Mouse (Mus musculus): Measurements from ENCODE around the gene Pamr1. TPM values are rescaled to one million over a fixed set of nuclear protein-coding genes. Genes with fewer than 3 reads are reported as not detected.

Gene Pamr1
- polyA plus RNA-seq, 1 experiment, result not detected

DNA sequence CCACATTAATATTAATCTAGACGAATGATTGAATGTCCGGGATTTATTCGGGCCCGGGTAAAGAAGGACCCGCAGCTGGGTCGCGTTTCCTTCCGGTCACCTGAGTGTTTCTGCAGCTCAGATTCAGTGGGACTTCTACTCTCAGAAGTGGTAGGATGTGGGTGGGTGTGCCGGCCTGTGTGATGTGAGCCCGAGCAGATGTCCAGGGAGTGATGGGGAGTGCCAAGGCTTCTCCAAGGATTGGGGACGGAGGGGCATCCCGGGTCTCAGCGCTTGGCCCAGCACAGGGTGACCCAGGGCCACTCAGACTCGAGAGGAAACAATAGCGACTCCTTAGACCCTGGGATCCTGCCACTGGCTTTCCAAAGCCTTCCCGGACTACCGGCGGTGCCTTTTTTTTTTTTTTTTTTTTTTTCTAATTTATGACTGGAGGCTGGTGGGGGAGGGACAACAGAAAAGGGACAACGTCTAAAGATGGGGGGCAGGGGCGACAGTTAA lies 108.4 kb downstream of the Pamr1 start, which contains the start of gene Slc1a2:
Gene Slc1a2, plus strand, starts transcription at position 497 of the 498 bp plus-strand sequence.
- Histone ChIP-seq H3K79me3 (ENCODE audit: low read depth) (no peaks in the 10 kb centered on the region), H3ac (ENCODE audit: control insufficient read depth, insufficient read length, low read depth) (no peak within 1 kb of the TSS), H3K27me3 (ENCODE audit: control insufficient read depth, insufficient read depth, insufficient read length) (peaks cover 43% of the 10 kb centered on the region), H3K4me3 (ENCODE audit: insufficient read depth, poor library complexity, severe bottlenecking) (no peak within 1 kb of the TSS), H3K36me3 (ENCODE audit: control insufficient read depth, insufficient read depth) (no peaks in the 10 kb centered on the region), H3K79me2 (ENCODE audit: control insufficient read depth, insufficient read depth) (no peaks in the 10 kb centered on the region)
- TF ChIP-seq USF1 (IDR thresholded peaks at IDR 0.05; ENCODE audit: low read depth), result no peak
- no peak for TF ChIP-seq CTCF (IDR thresholded peaks at IDR 0.05; ENCODE audit: control insufficient read depth, insufficient read depth, insufficient read length)
- TF ChIP-seq FOSL1 (IDR thresholded peaks at IDR 0.05; ENCODE audit: insufficient read depth, low read length, poor library complexity, severe bottlenecking), result no peak
- no peak for TF ChIP-seq MYOD1 (IDR thresholded peaks at IDR 0.05; ENCODE audit: control insufficient read depth, insufficient read length, low read depth)
- no peak for TF ChIP-seq MYOG (IDR thresholded peaks at IDR 0.05; ENCODE audit: control insufficient read depth, extremely low read depth, insufficient read length)
- no peak for TF ChIP-seq MAX (IDR thresholded peaks at IDR 0.05)
- no peak for TF ChIP-seq CEBPB (IDR thresholded peaks at IDR 0.05; ENCODE audit: low read depth)

- Histone ChIP-seq H3K27me3 (ENCODE audit: control insufficient read depth, insufficient read depth, insufficient read length) (peaks cover 45% of the 10 kb centered on the region), H3K36me3 (ENCODE audit: control insufficient read depth, insufficient read depth) (no peaks in the 10 kb centered on the region), H3K4me3 (ENCODE audit: insufficient read depth, poor library complexity, severe bottlenecking) (no peak overlapping the region), H3K79me3 (ENCODE audit: low read depth) (no peaks in the 10 kb centered on the region), H3ac (ENCODE audit: control insufficient read depth, insufficient read length, low read depth) (no peak overlapping the region), H3K79me2 (ENCODE audit: control insufficient read depth, insufficient read depth) (no peaks in the 10 kb centered on the region)
- TF ChIP-seq USF1 (IDR thresholded peaks at IDR 0.05; ENCODE audit: low read depth), result no peak
- no peak for TF ChIP-seq CTCF (IDR thresholded peaks at IDR 0.05; ENCODE audit: control insufficient read depth, insufficient read depth, insufficient read length)
- no peak for TF ChIP-seq MYOD1 (IDR thresholded peaks at IDR 0.05; ENCODE audit: control insufficient read depth, insufficient read length, low read depth)
- TF ChIP-seq CEBPB (IDR thresholded peaks at IDR 0.05; ENCODE audit: low read depth), result no peak
- TF ChIP-seq MYOG (IDR thresholded peaks at IDR 0.05; ENCODE audit: control insufficient read depth, extremely low read depth, insufficient read length), result no peak
- no peak for TF ChIP-seq MAX (IDR thresholded peaks at IDR 0.05)
- no peak for TF ChIP-seq FOSL1 (IDR thresholded peaks at IDR 0.05; ENCODE audit: insufficient read depth, low read length, poor library complexity, severe bottlenecking)
Observed at GRCm38 (mm10) chr2:102658661-102659520, 109.1 kb downstream of the Pamr1 start.

GRCm38 (mm10) chr2:102659521-102659830 lies 109.7 kb downstream of the Pamr1 start:
- H3K79me2 ChIP-seq (ENCODE audit: control insufficient read depth, insufficient read depth), result no peaks in the 10 kb centered on the region
- H3K36me3 ChIP-seq (ENCODE audit: control insufficient read depth, insufficient read depth), result no peaks in the 10 kb centered on the region
- peaks cover 49% of the 10 kb centered on the region for H3K27me3 ChIP-seq (ENCODE audit: control insufficient read depth, insufficient read depth, insufficient read length)
- H3K4me3 ChIP-seq (ENCODE audit: insufficient read depth, poor library complexity, severe bottlenecking), result no peak overlapping the region
- H3K79me3 ChIP-seq (ENCODE audit: low read depth), result no peaks in the 10 kb centered on the region
- H3ac ChIP-seq (ENCODE audit: control insufficient read depth, insufficient read length, low read depth), result no peak overlapping the region
- TF ChIP-seq FOSL1 (IDR thresholded peaks at IDR 0.05; ENCODE audit: insufficient read depth, low read length, poor library complexity, severe bottlenecking), result no peak
- TF ChIP-seq USF1 (IDR thresholded peaks at IDR 0.05; ENCODE audit: low read depth), result no peak
- TF ChIP-seq MYOD1 (IDR thresholded peaks at IDR 0.05; ENCODE audit: control insufficient read depth, insufficient read length, low read depth), result no peak
- no peak for TF ChIP-seq CEBPB (IDR thresholded peaks at IDR 0.05; ENCODE audit: low read depth)
- TF ChIP-seq CTCF (IDR thresholded peaks at IDR 0.05; ENCODE audit: control insufficient read depth, insufficient read depth, insufficient read length), result no peak
- TF ChIP-seq MYOG (IDR thresholded peaks at IDR 0.05; ENCODE audit: control insufficient read depth, extremely low read depth, insufficient read length), result no peak
- no peak for TF ChIP-seq MAX (IDR thresholded peaks at IDR 0.05)

GRCm38 (mm10) chr2:102661052-102661451 lies 111.2 kb downstream of the Pamr1 start:
- H3K36me3 ChIP-seq (ENCODE audit: control insufficient read depth, insufficient read depth), result no peaks in the 10 kb centered on the region
- H3K79me2 ChIP-seq (ENCODE audit: control insufficient read depth, insufficient read depth), result no peaks in the 10 kb centered on the region
- TF ChIP-seq CTCF (IDR thresholded peaks at IDR 0.05; ENCODE audit: control insufficient read depth, insufficient read depth, insufficient read length) (no peak), FOSL1 (IDR thresholded peaks at IDR 0.05; ENCODE audit: insufficient read depth, low read length, poor library complexity, severe bottlenecking) (no peak), MYOG (IDR thresholded peaks at IDR 0.05; ENCODE audit: control insufficient read depth, extremely low read depth, insufficient read length) (no peak)
- H3ac ChIP-seq (ENCODE audit: control insufficient read depth, insufficient read length, low read depth), result no peak overlapping the region
- H3K4me3 ChIP-seq (ENCODE audit: insufficient read depth, poor library complexity, severe bottlenecking), result no peak overlapping the region
- peaks cover 57% of the 10 kb centered on the region for H3K27me3 ChIP-seq (ENCODE audit: control insufficient read depth, insufficient read depth, insufficient read length)
- H3K79me3 ChIP-seq (ENCODE audit: low read depth), result no peaks in the 10 kb centered on the region

- no peaks in the 10 kb centered on the region for H3K36me3 ChIP-seq (ENCODE audit: control insufficient read depth, insufficient read depth)
- TF ChIP-seq MYOG (IDR thresholded peaks at IDR 0.05; ENCODE audit: control insufficient read depth, extremely low read depth, insufficient read length) (no peak), FOSL1 (IDR thresholded peaks at IDR 0.05; ENCODE audit: insufficient read depth, low read length, poor library complexity, severe bottlenecking) (no peak), MAX (IDR thresholded peaks at IDR 0.05) (no peak), CTCF (IDR thresholded peaks at IDR 0.05; ENCODE audit: control insufficient read depth, insufficient read depth, insufficient read length) (no peak), MYOD1 (IDR thresholded peaks at IDR 0.05; ENCODE audit: control insufficient read depth, insufficient read length, low read depth) (no peak), USF1 (IDR thresholded peaks at IDR 0.05; ENCODE audit: low read depth) (no peak), CEBPB (IDR thresholded peaks at IDR 0.05; ENCODE audit: low read depth) (no peak)
- no peak overlapping the region for H3K4me3 ChIP-seq (ENCODE audit: insufficient read depth, poor library complexity, severe bottlenecking)
- peaks cover 52% of the 10 kb centered on the region for H3K27me3 ChIP-seq (ENCODE audit: control insufficient read depth, insufficient read depth, insufficient read length)
- no peaks in the 10 kb centered on the region for H3K79me3 ChIP-seq (ENCODE audit: low read depth)
- H3ac ChIP-seq (ENCODE audit: control insufficient read depth, insufficient read length, low read depth), result no peak overlapping the region
- no peaks in the 10 kb centered on the region for H3K79me2 ChIP-seq (ENCODE audit: control insufficient read depth, insufficient read depth)
Observed at GRCm38 (mm10) chr2:102662911-102663310, 113.1 kb downstream of the Pamr1 start.
